Mouse (Mus musculus) lung, postnatal 36 days (tissue): Measurements from ENCODE around the gene Olig3.

Experiments used
- DNase-seq: peaks from one replicate; pipeline ENCODE4 v3.0.0; 2022; ENCODE audit warnings: mixed read lengths

Gene Olig3

GRCm38 (mm10) chr10:19356071-19356583, at the start of gene Olig3:
Gene Olig3, plus strand, starts transcription at chr10:19356533.
- no peak for DNase-seq

- no peak for DNase-seq
These were observed 46.5 kb upstream of the Olig3 start for GRCm38 (mm10) chr10:19309681-19310395.

- no peak for DNase-seq
These were observed 45.9 kb upstream of the Olig3 start for GRCm38 (mm10) chr10:19310471-19310870.

GRCm38 (mm10) chr10:19317962-19318812, 38.1 kb upstream of the Olig3 start:
- DNase-seq = no peak

- no peak for DNase-seq
These were observed 34.6 kb upstream of the Olig3 start for GRCm38 (mm10) chr10:19321781-19322180.

GRCm38 (mm10) chr10:19329191-19329777, 27.0 kb upstream of the Olig3 start:
- no peak for DNase-seq

GRCm38 (mm10) chr10:19333425-19333824, 22.9 kb upstream of the Olig3 start:
- peak; percentile 1 for DNase-seq

- DNase-seq = no peak
These were observed 17.4 kb upstream of the Olig3 start for GRCm38 (mm10) chr10:19338695-19339630.

GRCm38 (mm10) chr10:19344039-19344438, 12.3 kb upstream of the Olig3 start:
- DNase-seq = no peak

- no peak for DNase-seq
These were observed 7.0 kb upstream of the Olig3 start for GRCm38 (mm10) chr10:19349326-19349725.

- DNase-seq = no peak
These were observed 4.1 kb upstream of the Olig3 start for GRCm38 (mm10) chr10:19352006-19352877.

- DNase-seq = no peak
These were observed 3.4 kb upstream of the Olig3 start for GRCm38 (mm10) chr10:19352878-19353301.

GRCm38 (mm10) chr10:19353631-19354030, 2.7 kb upstream of the Olig3 start:
- no peak for DNase-seq

- no peak for DNase-seq
These were observed 2.2 kb upstream of the Olig3 start for GRCm38 (mm10) chr10:19354146-19354545.

GRCm38 (mm10) chr10:19355076-19355475, 1.3 kb upstream of the Olig3 start:
- no peak for DNase-seq

GRCm38 (mm10) chr10:19356720-19357641, 648 bp downstream of the Olig3 start:
- DNase-seq = no peak

- no peak for DNase-seq
These were observed 1.5 kb downstream of the Olig3 start for GRCm38 (mm10) chr10:19357848-19358247.

- DNase-seq = no peak
These were observed 4.3 kb downstream of the Olig3 start for GRCm38 (mm10) chr10:19360446-19361300.
